Mouse (Mus musculus): ENCODE data around the gene Zbtb22. TPM values are rescaled to one million over a fixed set of nuclear protein-coding genes. Genes with fewer than 3 reads are reported as not detected.
A peak's percentile ranks its signal among the peaks of the same experiment; 100 is the strongest.

Zbtb22 gene
- polyA plus RNA-seq, 1 experiment: 14.8 TPM

- Histone ChIP-seq H3K4me3 (ENCODE audit: low read depth, low read length) (peak overlapping the region; percentile 87), H3K4me1 (ENCODE audit: control insufficient read depth, insufficient read depth, low read length) (no peaks in the 10 kb centered on the region), H3K27me3 (ENCODE audit: control insufficient read depth, insufficient read depth, low read length, poor library complexity, severe bottlenecking) (no peaks in the 10 kb centered on the region), H3K36me3 (ENCODE audit: control insufficient read depth, insufficient read depth, low read length, poor library complexity, severe bottlenecking) (peaks cover 34% of the 10 kb centered on the region), H3K27ac (ENCODE audit: insufficient read depth, low read length) (peak overlapping the region; percentile 56), H3K9ac (ENCODE audit: low read depth, poor library complexity, severe bottlenecking) (peak overlapping the region; percentile 88), H3K9me3 (replicated peaks; ENCODE audit: control insufficient read depth, insufficient read depth, low read length, poor library complexity, severe bottlenecking) (no peaks in the 10 kb centered on the region)
- no peak for TF ChIP-seq EP300 (IDR thresholded peaks at IDR 0.05; ENCODE audit: insufficient read depth, low read depth, low read length)
- TF ChIP-seq POLR2A (IDR thresholded peaks at IDR 0.05; ENCODE audit: insufficient read depth, low read length): no peak
- TF ChIP-seq CTCF (IDR thresholded peaks at IDR 0.05; ENCODE audit: low read depth, low read length): no peak
Observed at GRCm38 (mm10) chr17:33954646-33955554, 39.2 kb downstream of the Zbtb22 start.

- Histone ChIP-seq H3K9me3 (replicated peaks; ENCODE audit: control insufficient read depth, insufficient read depth, low read length, poor library complexity, severe bottlenecking) (no peaks in the 10 kb centered on the region), H3K27me3 (ENCODE audit: control insufficient read depth, insufficient read depth, low read length, poor library complexity, severe bottlenecking) (no peaks in the 10 kb centered on the region), H3K27ac (ENCODE audit: insufficient read depth, low read length) (peak within 1 kb of the TSS; percentile 56), H3K4me3 (ENCODE audit: low read depth, low read length) (peak within 1 kb of the TSS; percentile 87), H3K36me3 (ENCODE audit: control insufficient read depth, insufficient read depth, low read length, poor library complexity, severe bottlenecking) (peaks cover 34% of the 10 kb centered on the region), H3K9ac (ENCODE audit: low read depth, poor library complexity, severe bottlenecking) (peak within 1 kb of the TSS; percentile 88), H3K4me1 (ENCODE audit: control insufficient read depth, insufficient read depth, low read length) (no peaks in the 10 kb centered on the region)
- no peak for TF ChIP-seq EP300 (IDR thresholded peaks at IDR 0.05; ENCODE audit: insufficient read depth, low read depth, low read length)
- TF ChIP-seq POLR2A (IDR thresholded peaks at IDR 0.05; ENCODE audit: insufficient read depth, low read length): peak; percentile 95
Observed at GRCm38 (mm10) chr17:33955555-33956214, 40.0 kb downstream of the Zbtb22 start, which contains the start of the genes Vps52 and Rps18. Gene Vps52, plus strand, starts transcription at chr17:33955812. Gene Rps18, minus strand, starts transcription at chr17:33956001.

GRCm38 (mm10) chr17:33956336-33956735 is 40.6 kb downstream of the Zbtb22 start:
- H3K27me3 ChIP-seq (ENCODE audit: control insufficient read depth, insufficient read depth, low read length, poor library complexity, severe bottlenecking): no peaks in the 10 kb centered on the region
- TF ChIP-seq CTCF (IDR thresholded peaks at IDR 0.05; ENCODE audit: low read depth, low read length): no peak
- TF ChIP-seq EP300 (IDR thresholded peaks at IDR 0.05; ENCODE audit: insufficient read depth, low read depth, low read length): no peak
- TF ChIP-seq POLR2A (IDR thresholded peaks at IDR 0.05; ENCODE audit: insufficient read depth, low read length): no peak
- H3K9me3 ChIP-seq (replicated peaks; ENCODE audit: control insufficient read depth, insufficient read depth, low read length, poor library complexity, severe bottlenecking): no peaks in the 10 kb centered on the region
- no peak overlapping the region for H3K27ac ChIP-seq (ENCODE audit: insufficient read depth, low read length)
- H3K9ac ChIP-seq (ENCODE audit: low read depth, poor library complexity, severe bottlenecking): peak overlapping the region; percentile 65
- H3K4me1 ChIP-seq (ENCODE audit: control insufficient read depth, insufficient read depth, low read length): no peaks in the 10 kb centered on the region
- peak overlapping the region; percentile 85 for H3K4me3 ChIP-seq (ENCODE audit: low read depth, low read length)
- peaks cover 34% of the 10 kb centered on the region for H3K36me3 ChIP-seq (ENCODE audit: control insufficient read depth, insufficient read depth, low read length, poor library complexity, severe bottlenecking)

GRCm38 (mm10) chr17:33957493-33957892 is 41.8 kb downstream of the Zbtb22 start:
- Histone ChIP-seq H3K4me1 (ENCODE audit: control insufficient read depth, insufficient read depth, low read length) (no peaks in the 10 kb centered on the region), H3K36me3 (ENCODE audit: control insufficient read depth, insufficient read depth, low read length, poor library complexity, severe bottlenecking) (peaks cover 27% of the 10 kb centered on the region), H3K4me3 (ENCODE audit: low read depth, low read length) (no peak overlapping the region), H3K27ac (ENCODE audit: insufficient read depth, low read length) (no peak overlapping the region), H3K27me3 (ENCODE audit: control insufficient read depth, insufficient read depth, low read length, poor library complexity, severe bottlenecking) (no peaks in the 10 kb centered on the region), H3K9me3 (replicated peaks; ENCODE audit: control insufficient read depth, insufficient read depth, low read length, poor library complexity, severe bottlenecking) (no peaks in the 10 kb centered on the region), H3K9ac (ENCODE audit: low read depth, poor library complexity, severe bottlenecking) (no peak overlapping the region)
- TF ChIP-seq POLR2A (IDR thresholded peaks at IDR 0.05; ENCODE audit: insufficient read depth, low read length) (no peak), EP300 (IDR thresholded peaks at IDR 0.05; ENCODE audit: insufficient read depth, low read depth, low read length) (no peak), CTCF (IDR thresholded peaks at IDR 0.05; ENCODE audit: low read depth, low read length) (no peak)

- H3K4me3 ChIP-seq (ENCODE audit: low read depth, low read length): no peak overlapping the region
- H3K4me1 ChIP-seq (ENCODE audit: control insufficient read depth, insufficient read depth, low read length): no peaks in the 10 kb centered on the region
- no peak overlapping the region for H3K9ac ChIP-seq (ENCODE audit: low read depth, poor library complexity, severe bottlenecking)
- H3K9me3 ChIP-seq (replicated peaks; ENCODE audit: control insufficient read depth, insufficient read depth, low read length, poor library complexity, severe bottlenecking): no peaks in the 10 kb centered on the region
- H3K36me3 ChIP-seq (ENCODE audit: control insufficient read depth, insufficient read depth, low read length, poor library complexity, severe bottlenecking): peaks cover 17% of the 10 kb centered on the region
- no peak for TF ChIP-seq CTCF (IDR thresholded peaks at IDR 0.05; ENCODE audit: low read depth, low read length)
- no peak for TF ChIP-seq EP300 (IDR thresholded peaks at IDR 0.05; ENCODE audit: insufficient read depth, low read depth, low read length)
- no peak for TF ChIP-seq POLR2A (IDR thresholded peaks at IDR 0.05; ENCODE audit: insufficient read depth, low read length)
- H3K27ac ChIP-seq (ENCODE audit: insufficient read depth, low read length): no peak overlapping the region
- no peaks in the 10 kb centered on the region for H3K27me3 ChIP-seq (ENCODE audit: control insufficient read depth, insufficient read depth, low read length, poor library complexity, severe bottlenecking)
Observed at GRCm38 (mm10) chr17:33958451-33958850, 42.7 kb downstream of the Zbtb22 start.
